Mouse (Mus musculus) liver, embryonic 18 days (tissue): ENCODE results near the gene Rapgef1. TPM values are rescaled to one million over a fixed set of nuclear protein-coding genes. Genes with fewer than 3 reads are reported as not detected.

Experiments
- polyA plus RNA-seq: library from polyadenylated mRNA; depleted of rRNA; stranded (reverse); fragments of >200 nt; gene quantifications from 2 replicates; pipeline ENCODE4 v1.2.3, GENCODE M21; 2012; rRNA removed

Rapgef1 gene
- polyA plus RNA-seq = 8.9 and 10.2 TPM in 2 replicates

DNA sequence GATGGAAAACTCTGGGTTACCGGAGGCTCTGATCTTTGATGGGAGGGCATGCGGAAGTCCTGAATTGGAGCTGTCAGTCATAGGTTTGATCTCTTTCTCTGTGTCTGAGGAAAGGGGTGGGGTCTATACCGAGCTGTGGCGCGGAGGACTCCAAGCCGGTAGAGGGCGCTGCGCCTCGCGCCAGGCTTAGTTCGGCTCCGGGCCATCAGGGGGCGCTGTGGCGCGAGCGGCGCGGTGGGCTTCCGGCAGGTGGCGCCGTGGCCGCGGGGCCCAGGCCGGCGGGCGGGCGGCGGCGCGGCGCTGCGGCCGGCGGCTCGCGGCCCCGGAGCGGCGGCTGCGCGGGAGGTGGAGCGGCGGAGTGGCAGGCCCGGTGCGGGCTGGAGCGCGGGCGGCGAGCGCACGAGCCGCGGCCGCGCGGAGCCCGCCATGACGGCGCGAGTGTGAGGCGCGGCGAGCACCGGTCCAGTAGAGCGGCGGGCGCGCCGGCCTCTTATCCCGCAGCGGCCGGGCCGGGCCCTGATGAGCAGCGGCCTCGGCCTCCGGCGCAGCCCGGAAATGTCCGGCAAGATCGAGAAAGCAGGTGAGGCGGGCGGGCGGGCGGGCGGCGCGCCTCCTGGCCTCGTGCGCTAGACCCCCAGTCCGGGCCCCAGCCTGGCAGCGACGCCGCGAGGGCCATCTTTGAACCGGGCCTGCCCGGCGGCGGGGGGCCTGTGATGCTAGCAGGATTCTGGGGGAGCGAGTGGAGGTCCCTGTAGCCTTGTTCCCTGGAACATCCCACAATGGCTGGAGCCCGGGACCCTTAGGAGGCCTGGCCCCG, at the start of gene Rapgef1:
Gene Rapgef1 (plus strand): TSS at position 237 of the 817 bp plus-strand sequence.

GRCm38 (mm10) chr2:29751497-29751896, 132.0 kb downstream of the Rapgef1 start, which contains the start of gene Gm13420:
Gm13420 (minus strand) TSS chr2:29751685.

GRCm38 (mm10) chr2:29787104-29787917, 167.8 kb downstream of the Rapgef1 start, which contains the start of gene Coq4:
Coq4 (plus strand) TSS chr2:29787493.

DNA sequence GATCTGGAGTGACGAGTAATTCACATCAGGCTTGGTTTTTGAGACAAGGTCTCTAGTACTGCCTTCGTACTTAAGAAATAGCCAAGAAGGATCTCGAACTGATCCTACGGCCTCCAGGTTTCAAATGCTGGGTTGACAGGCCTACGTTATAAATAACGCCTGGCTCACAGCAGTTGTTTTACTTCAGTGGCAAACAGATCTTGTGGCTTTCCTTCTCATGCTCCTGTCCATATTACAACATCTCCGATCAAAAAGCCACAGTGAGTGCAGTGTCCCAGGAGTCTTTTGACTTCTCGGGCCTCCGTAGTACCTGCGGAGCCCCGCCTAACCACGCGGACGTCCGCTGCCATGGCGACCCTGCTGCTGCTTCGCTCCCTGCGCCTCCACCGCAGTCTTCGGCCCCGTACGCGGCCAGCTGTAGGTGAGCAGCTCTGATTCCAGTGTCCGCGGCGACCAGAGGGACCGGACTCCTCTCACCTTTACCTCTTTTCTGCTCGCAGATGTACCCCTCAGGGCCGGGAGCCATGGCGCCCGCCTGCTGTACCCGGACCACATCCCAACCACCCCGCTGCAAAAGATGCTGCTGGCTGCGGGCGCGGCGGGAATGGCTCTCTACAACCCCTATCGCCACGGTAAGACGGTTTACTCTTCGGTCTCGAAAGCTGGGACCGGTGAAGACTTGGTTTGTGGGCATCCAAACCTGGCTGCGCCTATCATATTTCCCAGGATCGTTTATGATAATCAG, 168.6 kb downstream of the Rapgef1 start, which contains the start of gene Trub2:
Gene Trub2 (minus strand): TSS at position 566 of the 745 bp plus-strand sequence.

Other genes starting within 250 kb of the Rapgef1 start
- 0.45 and 0.77 TPM in 2 replicates for gene Gm13420, start 132.0 kb downstream of the Rapgef1 start, polyA plus RNA-seq
- gene Gm13547, start 139.6 kb downstream of the Rapgef1 start, polyA plus RNA-seq = not detected in 2 replicates
- 9.4 and 9.7 TPM in 2 replicates for gene Coq4, start 167.8 kb downstream of the Rapgef1 start, polyA plus RNA-seq
- 9.4 and 10.8 TPM in 2 replicates for gene Trub2, start 168.8 kb downstream of the Rapgef1 start, polyA plus RNA-seq
- gene Slc27a4, start 182.9 kb downstream of the Rapgef1 start, polyA plus RNA-seq = 6.7 and 7.1 TPM in 2 replicates
- gene Urm1, start 200.4 kb downstream of the Rapgef1 start, polyA plus RNA-seq = 13.4 and 14.4 TPM in 2 replicates
- 7.1 and 9.2 TPM in 2 replicates for gene Cercam, start 249.4 kb downstream of the Rapgef1 start, polyA plus RNA-seq